Mouse (Mus musculus) cerebellum, postnatal 4 days (tissue): ENCODE results near the gene Serf1.
"Not testable (repeated sequence)": the region's sequence is repeated elsewhere in the genome, so short reads cannot be mapped to it uniquely, and the experiment has no call there.

Experiments
- DNase-seq, 2 experiments: peaks; one replicate each; pipeline ENCODE4 v3.0.0; 2022; ENCODE audit warnings: low spot score in 2 of 2, mixed read lengths in 1 of 2

Serf1 gene

DNA sequence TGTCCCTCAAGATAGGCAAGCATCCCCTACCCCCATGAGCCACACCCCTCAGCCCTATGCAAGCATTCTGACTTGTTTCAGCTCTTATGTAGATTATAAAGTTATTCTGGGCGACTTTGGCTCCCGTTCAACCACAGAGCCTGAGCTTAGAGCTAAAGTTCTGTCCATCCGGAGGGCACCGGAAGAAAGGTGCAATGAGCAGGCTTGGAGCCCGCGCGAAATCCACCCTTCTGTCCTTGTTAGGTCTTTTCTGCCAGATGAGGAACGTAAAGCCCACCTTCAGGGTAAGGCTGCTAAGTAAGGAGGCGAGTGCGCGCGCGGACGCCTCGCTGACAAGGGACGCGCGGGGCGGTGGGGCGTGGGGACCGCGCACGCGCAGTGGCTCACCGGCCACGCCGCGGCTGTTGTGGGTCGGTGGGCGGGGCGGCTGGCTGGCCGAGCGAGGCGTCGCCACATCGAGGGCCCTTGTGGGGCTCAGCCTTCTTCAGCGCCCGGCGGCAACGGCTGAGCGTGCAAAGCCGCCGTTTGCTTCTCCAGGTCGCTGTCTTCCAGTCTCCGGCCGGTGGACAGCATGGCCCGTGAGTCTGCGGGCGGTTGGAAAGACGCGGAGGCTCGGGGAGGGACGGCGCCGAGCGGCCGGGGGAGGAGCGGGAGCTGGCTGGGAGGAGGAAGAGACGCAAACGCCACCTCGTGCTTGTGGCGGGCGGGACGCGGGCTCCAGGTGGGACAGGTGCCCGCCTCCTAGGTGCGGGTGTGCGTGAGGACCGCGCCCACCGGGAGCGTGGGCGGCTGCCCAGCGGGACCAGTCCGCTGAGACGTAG lies at the start of gene Serf1:
Gene Serf1, plus strand, starts transcription at position 361 of the 821 bp plus-strand sequence.
- DNase-seq: peak; percentile 61 to 78

- DNase-seq: no peak
These were observed 43.9 kb upstream of the Serf1 start for GRCm38 (mm10) chr13:100063936-100064335.

DNA sequence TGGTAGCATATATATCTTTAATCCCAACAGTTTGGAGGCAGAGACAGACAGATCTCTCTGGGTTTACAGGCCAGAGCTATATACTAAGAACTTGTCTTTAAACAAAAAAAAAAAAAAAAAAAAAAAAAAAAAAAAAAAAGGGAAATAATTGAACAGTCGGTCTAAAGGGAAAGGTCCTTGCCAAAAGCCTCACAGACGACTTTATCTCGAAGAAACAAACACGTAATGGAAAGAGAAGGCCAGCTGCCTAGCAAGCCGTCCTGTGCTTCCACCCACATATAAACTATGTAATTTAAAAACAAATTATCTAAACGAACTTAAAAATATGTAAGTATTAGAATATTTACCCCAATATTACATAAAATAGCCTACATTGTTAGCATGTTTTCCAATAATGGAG lies 40.0 kb upstream of the Serf1 start:
- DNase-seq: no peak

- DNase-seq: no peak
These were observed 36.3 kb upstream of the Serf1 start for GRCm38 (mm10) chr13:100071473-100071872.

DNA sequence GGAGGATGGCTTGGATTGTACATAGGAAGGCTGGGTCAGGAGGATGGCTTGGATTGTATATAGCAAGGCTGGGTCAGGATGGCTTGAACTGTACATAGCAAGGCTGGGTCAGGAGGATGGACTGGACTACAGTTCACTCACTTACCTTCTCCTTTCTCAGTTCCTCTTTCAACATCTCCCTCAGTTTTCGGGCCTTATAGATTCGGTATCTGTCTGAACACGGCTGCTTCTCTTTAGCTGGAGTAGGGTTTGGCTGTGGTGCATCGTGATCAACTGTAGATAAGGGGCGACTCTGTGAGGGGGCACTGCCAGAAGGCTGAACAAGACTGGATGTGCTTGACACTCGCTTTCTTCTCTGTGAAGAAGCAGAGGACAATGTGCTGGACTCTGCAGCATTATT lies 9.0 kb upstream of the Serf1 start:
- no peak for DNase-seq

- no peak for DNase-seq
These were observed 4.7 kb upstream of the Serf1 start for GRCm38 (mm10) chr13:100103052-100103658.

GRCm38 (mm10) chr13:100103748-100104254 lies 4.0 kb upstream of the Serf1 start, which contains the start of gene Bdp1:
Gene Bdp1 (minus strand): TSS chr13:100104070.
- DNase-seq: peak; percentile 94 to 98

- DNase-seq: no peak
These were observed 4.6 kb downstream of the Serf1 start for GRCm38 (mm10) chr13:100112218-100112972.

DNA sequence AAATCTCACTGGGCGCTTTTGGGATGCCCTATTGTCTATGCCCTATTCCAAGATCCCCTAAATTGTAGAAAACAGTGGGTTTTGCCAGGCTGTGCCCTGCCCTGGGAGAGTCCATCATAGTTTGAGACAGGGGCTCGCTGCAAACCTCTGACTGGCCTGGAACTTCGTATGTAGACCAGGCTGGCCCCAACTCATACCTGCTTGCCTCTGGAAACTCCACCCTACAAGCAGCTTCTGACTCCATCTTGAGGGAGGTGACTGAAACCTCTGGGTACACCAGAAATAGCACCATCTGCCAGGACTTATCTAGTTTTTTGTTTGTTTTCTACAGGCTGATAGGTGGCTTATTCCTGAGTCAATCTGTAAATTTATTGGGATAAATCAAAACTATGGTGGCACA lies 16.2 kb downstream of the Serf1 start:
- DNase-seq: no peak

GRCm38 (mm10) chr13:100124423-100125257 lies 16.8 kb downstream of the Serf1 start, which contains the start of gene Smn1:
Gene Smn1 (plus strand): TSS chr13:100124852.
- peak; percentile 78 to 86 for DNase-seq

GRCm38 (mm10) chr13:100125258-100125643 lies 17.4 kb downstream of the Serf1 start:
- no peak for DNase-seq

- DNase-seq: no peak
These were observed 34.0 kb downstream of the Serf1 start for GRCm38 (mm10) chr13:100141646-100142314.

DNA sequence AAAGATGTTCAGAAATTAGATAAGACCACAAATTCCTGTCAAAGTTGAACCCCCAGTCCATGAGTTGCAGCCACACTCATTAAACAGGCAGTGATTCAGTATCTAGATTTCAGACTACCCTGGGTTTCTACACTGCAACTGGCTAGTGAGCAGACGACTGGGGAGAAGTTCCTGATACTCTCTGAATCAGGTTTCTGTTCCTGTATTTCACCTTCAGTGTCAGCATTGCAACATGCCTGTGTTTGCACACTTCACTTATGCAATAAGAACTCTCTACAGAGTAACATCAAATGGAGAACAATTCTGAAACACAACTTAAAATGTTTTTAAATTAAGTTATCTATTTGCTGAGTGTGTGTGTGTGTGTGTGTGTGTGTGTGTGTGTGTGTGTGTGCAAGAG lies 44.8 kb downstream of the Serf1 start:
- no peak for DNase-seq

DNA sequence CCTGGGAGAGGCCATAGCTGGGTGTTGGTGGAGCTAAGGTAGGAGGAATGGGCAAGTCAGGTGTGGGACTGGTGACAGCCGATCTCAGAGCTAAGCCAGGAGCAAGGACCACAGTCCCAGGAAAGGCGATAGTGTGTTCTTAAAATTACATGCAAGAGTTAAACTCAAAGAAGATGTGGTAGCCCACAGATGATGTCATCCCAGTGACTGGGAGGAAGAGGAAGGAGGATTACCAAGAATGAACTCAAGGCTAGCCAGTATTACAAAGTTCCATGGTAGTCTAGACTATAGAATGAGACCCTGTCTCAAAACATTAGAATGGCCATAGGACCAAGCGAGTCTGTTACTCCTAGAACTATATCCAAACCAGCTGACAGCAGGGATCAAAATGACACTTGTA lies 48.8 kb downstream of the Serf1 start:
- no peak for DNase-seq

DNA sequence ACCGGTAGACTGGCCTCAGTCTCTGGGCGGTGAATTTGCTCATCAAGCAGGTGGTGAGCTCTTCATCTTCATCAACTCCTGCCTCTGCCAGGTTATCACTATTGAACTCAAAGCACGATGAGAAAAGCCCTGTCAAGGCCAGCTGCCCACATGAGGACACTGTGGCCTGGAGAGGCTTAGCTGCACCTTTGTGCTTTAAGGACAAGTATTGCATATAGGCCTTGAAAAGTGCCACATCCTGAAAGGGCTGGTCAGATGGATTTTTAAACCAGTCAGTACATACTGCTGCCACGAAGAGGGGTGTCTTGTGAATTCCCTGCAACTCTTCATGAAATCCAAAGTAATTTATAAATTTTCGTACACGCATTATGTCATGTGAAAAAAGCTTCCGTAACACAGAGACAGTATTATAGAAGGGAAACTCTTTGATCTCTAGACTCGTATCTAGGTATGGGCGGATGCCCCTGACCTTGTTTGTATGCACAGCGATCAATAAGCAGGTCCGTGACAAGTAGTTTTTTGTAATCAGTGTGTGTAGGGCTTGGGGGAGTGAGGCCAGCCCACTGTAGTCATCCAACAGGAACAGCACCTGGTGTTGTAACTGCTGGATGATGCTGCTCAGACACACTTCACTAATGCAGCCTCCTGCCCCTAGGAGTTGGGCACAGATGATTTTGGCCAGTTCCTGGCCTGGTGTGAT lies 53.5 kb downstream of the Serf1 start:
- not testable (repeated sequence) for DNase-seq

DNA sequence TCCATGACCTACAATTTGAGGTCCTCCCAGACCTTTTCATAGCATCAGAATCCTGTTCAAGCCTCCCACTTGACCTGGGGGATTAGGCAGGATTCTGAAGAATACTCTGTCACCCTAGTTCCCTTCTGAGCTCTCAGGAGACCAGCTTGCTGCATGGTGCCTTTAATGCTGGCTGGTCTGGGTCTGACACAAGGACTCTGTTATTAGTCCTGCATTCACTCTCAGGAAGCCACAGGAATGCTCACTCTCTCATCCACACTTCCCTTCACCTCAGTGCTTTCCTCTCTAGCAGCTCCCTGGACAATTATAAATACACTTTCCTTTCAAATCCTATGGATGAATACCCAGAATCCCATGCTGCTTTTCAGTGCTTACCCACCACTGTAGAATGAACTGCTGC lies 54.7 kb downstream of the Serf1 start:
- not testable (repeated sequence) for DNase-seq
